Mouse (Mus musculus) layer of hippocampus, adult 6 months (tissue): ENCODE results near the gene Rrp7a. TPM values are rescaled to one million over a fixed set of nuclear protein-coding genes. Genes with fewer than 3 reads are reported as not detected.

ENCODE experiments used
- long read RNA-seq, 2 experiments: library from polyadenylated mRNA; unstranded; transcript quantifications; one replicate each; pipeline ENCODE4 v2.0.0; 2019 to 2020
- polyA plus RNA-seq: library from polyadenylated mRNA; unstranded; fragments of <200 nt; fragmentation: Nextera tagmentation; gene quantifications from 2 replicates; pipeline ENCODE4 v1.2.3, GENCODE M21; 2021

Rrp7a gene
- 109 and 117 TPM in 2 replicates for polyA plus RNA-seq
- long read RNA-seq, experiment 1, full-length matches to known transcripts = 364 of 407 reads
- long read RNA-seq, experiment 1, partial matches to known transcripts = 20 of 407 reads
- long read RNA-seq, experiment 1, other reads (novel, unspliced or antisense) = 23 of 407 reads
- long read RNA-seq, experiment 2, full-length matches to known transcripts = 1,192 of 1,235 reads
- long read RNA-seq, experiment 2, partial matches to known transcripts = 15 of 1,235 reads
- long read RNA-seq, experiment 2, other reads (novel, unspliced or antisense) = 28 of 1,235 reads

GRCm38 (mm10) chr15:83122566-83123145 lies at the start of gene Rrp7a:
Gene Rrp7a, minus strand, starts transcription at chr15:83122801.

GRCm38 (mm10) chr15:83149196-83150072 lies 26.8 kb upstream of the Rrp7a start, which contains the start of gene Poldip3:
Gene Poldip3, minus strand, starts transcription at chr15:83149384.

GRCm38 (mm10) chr15:83089429-83089605 lies 33.3 kb downstream of the Rrp7a start, which contains the start of gene Serhl:
Gene Serhl, plus strand, starts transcription at chr15:83089506.

Other genes starting within 250 kb of the Rrp7a start
- gene Tcf20, start 134.9 kb downstream of the Rrp7a start, polyA plus RNA-seq = 19.7 and 23.4 TPM in 2 replicates
- gene Nfam1, start 89.5 kb downstream of the Rrp7a start, polyA plus RNA-seq = 2.3 and 2.4 TPM in 2 replicates
- gene Serhl, start 33.3 kb downstream of the Rrp7a start, polyA plus RNA-seq = 15.2 and 23.4 TPM in 2 replicates
- gene Poldip3, start 26.6 kb upstream of the Rrp7a start, polyA plus RNA-seq = 41.8 and 48.9 TPM in 2 replicates
- 96.6 and 115 TPM in 2 replicates for gene Cyb5r3, start 49.8 kb upstream of the Rrp7a start, polyA plus RNA-seq
- gene A4galt, start 129.0 kb upstream of the Rrp7a start, polyA plus RNA-seq = 1.2 and 1.4 TPM in 2 replicates
- 12.4 and 14.2 TPM in 2 replicates for gene Arfgap3, start 227.4 kb upstream of the Rrp7a start, polyA plus RNA-seq